Mouse (Mus musculus): ENCODE data around the gene Gsdma3.
"Not testable (repeated sequence)": the region's sequence is repeated elsewhere in the genome, so short reads cannot be mapped to it uniquely, and the experiment has no call there.

DNA sequence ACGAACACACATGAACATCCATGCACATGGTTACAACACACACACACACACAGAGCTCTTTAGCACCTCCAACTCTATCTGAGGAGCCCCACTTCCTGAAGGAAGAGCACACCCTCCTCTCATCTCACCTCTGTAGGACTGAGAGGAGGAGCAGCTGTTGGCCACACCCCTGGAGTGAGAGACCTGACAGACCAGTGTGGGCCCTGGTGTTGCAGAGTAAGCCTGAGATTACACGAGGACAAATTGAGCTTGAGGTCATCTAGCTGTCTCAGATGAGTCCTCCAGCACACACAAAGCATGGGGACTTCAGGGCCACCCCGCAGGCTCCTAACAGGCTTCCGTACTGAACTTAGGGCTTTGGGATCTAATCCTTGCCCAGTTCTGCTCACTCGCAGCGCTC is 21.2 kb upstream of the Gsdma3 start:
- not testable (repeated sequence) for TF ChIP-seq HCFC1 (IDR thresholded peaks at IDR 0.05; ENCODE audit: low read depth, low read length); CTCF (IDR thresholded peaks at IDR 0.05 in 2 of 3, conservative IDR thresholded peaks at IDR 0.05 in 1 of 3; ENCODE audit: control insufficient read depth in 1 of 3, insufficient read depth in 1 of 3, low read depth in 2 of 3, low read length in 3 of 3, poor library complexity in 1 of 3, severe bottlenecking in 1 of 3); GATA1 (IDR thresholded peaks at IDR 0.05; ENCODE audit: low read depth, low read length); POLR2AphosphoS5 (IDR thresholded peaks at IDR 0.05; ENCODE audit: borderline replicate concordance, low read depth, low read length); GABPA (IDR thresholded peaks at IDR 0.05; ENCODE audit: low read depth, low read length); POLR2A (IDR thresholded peaks at IDR 0.05; ENCODE audit: control insufficient read depth in 1 of 2, insufficient read depth in 1 of 2, low read depth in 1 of 2, low read length in 2 of 2, poor library complexity in 1 of 2)

Data from MEL (cell line).